9 mouse cellular contexts compared by ENCODE assay signal in genomic region chr13:45749222-45749621, GRCm38 (mm10).
DNase-seq lines count a peak whose midpoint lies in the region; ATAC-seq lines count a peak whose summit lies in the region.
"Had no signal": no experiment of that assay in that cellular context is flagged by ENCODE, and none has a peak within 500 bp of the region (broad histone marks: within the 10 kb centered on the region; RNA-seq: fewer than 3 reads in every experiment).

No protein-coding gene starts in this region.

- H3K4me1 ChIP-seq in embryonic facial prominence, embryonic 11.5 days (ENCODE audit: control insufficient read depth, insufficient read depth, low read length) = no peaks in the 10 kb centered on the region
- peaks cover 6% of the 10 kb centered on the region; the same call in 1 of the 2 replicates for H3K4me1 ChIP-seq in intestine, embryonic 15.5 days (replicated peaks)

- no peak overlapping the region for H3K4me2 ChIP-seq in embryonic facial prominence, embryonic 11.5 days (ENCODE audit: low read depth, low read length)
- no peak overlapping the region for H3K4me2 ChIP-seq in intestine, embryonic 15.5 days (replicated peaks)
- H3K4me2 ChIP-seq: limb, embryonic 13.5 days had no signal

- H3K36me3 ChIP-seq in embryonic facial prominence, embryonic 11.5 days (replicated peaks; ENCODE audit: control insufficient read depth, insufficient read depth, low read depth, low read length) = no peaks in the 10 kb centered on the region
- no peaks in the 10 kb centered on the region for H3K36me3 ChIP-seq in intestine, embryonic 15.5 days
- H3K36me3 ChIP-seq: limb, embryonic 13.5 days had no signal

- H3K9ac ChIP-seq in embryonic facial prominence, embryonic 11.5 days (replicated peaks; ENCODE audit: low read length) = no peak overlapping the region
- no peak overlapping the region for H3K9ac ChIP-seq in intestine, embryonic 15.5 days
- H3K9ac ChIP-seq: limb, embryonic 13.5 days had no signal

- no peak overlapping the region for H3K4me3 ChIP-seq in embryonic facial prominence, embryonic 11.5 days (ENCODE audit: low read depth, low read length)
- H3K4me3 ChIP-seq in intestine, embryonic 15.5 days (replicated peaks) = no peak overlapping the region
- H3K4me3 ChIP-seq: limb, embryonic 13.5 days had no signal

- no peaks in the 10 kb centered on the region for H3K27me3 ChIP-seq in embryonic facial prominence, embryonic 11.5 days (ENCODE audit: control insufficient read depth, insufficient read depth, low read length)
- no peaks in the 10 kb centered on the region for H3K27me3 ChIP-seq in intestine, embryonic 15.5 days (replicated peaks)

- no peaks in the 10 kb centered on the region for H3K9me3 ChIP-seq in embryonic facial prominence, embryonic 11.5 days (replicated peaks; ENCODE audit: control insufficient read depth, low read length)
- H3K9me3 ChIP-seq in intestine, embryonic 15.5 days = no peaks in the 10 kb centered on the region
- H3K9me3 ChIP-seq: limb, embryonic 13.5 days had no signal

- intact Hi-C loops in heart, postnatal 25 days (cut with DNase I) = no loop called here
- intact Hi-C loops in gastrocnemius, postnatal 14 days (cut with DNase I; ENCODE audit: low total_unique reads) = no loop called here

- ATAC-seq in embryonic facial prominence, embryonic 11.5 days (replicated peaks; ENCODE audit: insufficient number of reproducible peaks, low FRiP score, low TSS enrichment, low read depth) = no peak
- ATAC-seq in intestine, embryonic 15.5 days = peak; percentile 36; the same call in 1 of the 2 replicates

- 39% methylated on average over 8 of the region's 8 CpGs for WGBS in embryonic facial prominence, embryonic 11.5 days
- 73% methylated on average over 8 of the region's 8 CpGs for WGBS in intestine, embryonic 15.5 days

- peak; percentile 27 to 37 for DNase-seq in heart, adult 18-20 months
- DNase-seq in heart, postnatal 25 days (ENCODE audit: low spot score) = no peak
- peak; percentile 22 for DNase-seq in embryonic facial prominence, embryonic 11.5 days (ENCODE audit: low spot score)
- DNase-seq in kidney, postnatal 4 days = peak; percentile 13 to 27
- DNase-seq in spleen, postnatal 10 days (ENCODE audit: low spot score in 2 of 2) = no peak
- DNase-seq in gastrocnemius, postnatal 10 days = no peak
- DNase-seq in gastrocnemius, postnatal 14 days = no peak

- no peak overlapping the region for H3K27ac ChIP-seq in embryonic facial prominence, embryonic 11.5 days (replicated peaks; ENCODE audit: low read depth, low read length)
- no peak overlapping the region for H3K27ac ChIP-seq in intestine, embryonic 15.5 days
- H3K27ac ChIP-seq: limb, embryonic 13.5 days had no signal

Comparison
In these comparisons a context has a peak if more than half of its experiments do, and no peak if none do; other contexts are left out.
1. DNase-seq: peak in heart, adult 18-20 months (2 of 2), embryonic facial prominence, embryonic 11.5 days (single experiment) and kidney, postnatal 4 days (2 of 2); none in heart, postnatal 25 days (single experiment), spleen, postnatal 10 days (0 of 2), gastrocnemius, postnatal 10 days (single experiment) and gastrocnemius, postnatal 14 days (single experiment).